Mouse (Mus musculus) hindbrain, embryonic 13.5 days (tissue): Measurements from ENCODE around the gene Mid1. TPM values are rescaled to one million over a fixed set of nuclear protein-coding genes. Genes with fewer than 3 reads are reported as not detected.

Experiments
- ATAC-seq: fragments of 200-750 bp; cut with Nextera tagmentation; 2 replicates; pipeline ENCODE4 v1.8.0; 2017; ENCODE audit warnings: moderate TSS enrichment; ENCODE audit not compliant: low FRiP score
- H3K27ac ChIP-seq: fragments of 300-500 bp; sonication (generic); 2 replicates; pipeline ENCODE4 v1.5.1; 2015; ENCODE audit warnings: inconsistent platforms, mild to moderate bottlenecking, moderate library complexity
- H3K27me3 ChIP-seq: fragments of 300-500 bp; sonication (generic); 2 replicates; pipeline ENCODE4 v1.6.1; 2015; ENCODE audit warnings: mild to moderate bottlenecking, inconsistent platforms
- H3K36me3 ChIP-seq: fragments of 300-500 bp; sonication (generic); 2 replicates; pipeline ENCODE4 v1.6.1; 2015; ENCODE audit warnings: mild to moderate bottlenecking, inconsistent platforms
- H3K4me1 ChIP-seq: fragments of 300-500 bp; sonication (generic); replicated peaks from 2 replicates; pipeline ENCODE4 v1.6.1; 2015; ENCODE audit warnings: inconsistent platforms
- H3K4me2 ChIP-seq: fragments of 300-500 bp; sonication (generic); 2 replicates; pipeline ENCODE4 v1.6.1; 2015; ENCODE audit warnings: inconsistent platforms, mild to moderate bottlenecking, moderate library complexity
- H3K4me3 ChIP-seq: fragments of 300-500 bp; sonication (generic); 2 replicates; pipeline ENCODE4 v1.5.1; 2015; ENCODE audit warnings: mild to moderate bottlenecking, inconsistent platforms
- H3K9ac ChIP-seq: fragments of 300-500 bp; sonication (generic); 2 replicates; pipeline ENCODE4 v1.6.1; 2015; ENCODE audit warnings: mild to moderate bottlenecking, inconsistent platforms
- H3K9me3 ChIP-seq: fragments of 300-500 bp; sonication (generic); 2 replicates; pipeline ENCODE4 v1.6.1; 2016; ENCODE audit warnings: inconsistent platforms
- WGBS: fragments of 180-500 bp; shearing (Covaris S2); methylation state at CpG from one replicate; pipeline ENCODE4 v1.1.7; 2015; 5-methylcytosine and 5-hydroxymethylcytosine counted together
- polyA plus RNA-seq: library from polyadenylated mRNA; unstranded; fragments of >200 nt; fragmentation: Nextera tagmentation; extraction: Ambion mirVana; gene quantifications from 2 replicates; pipeline ENCODE4 v1.2.1, GENCODE M21; 2015

The Mid1 gene
- polyA plus RNA-seq, 1 experiment from 2014 or later, result 7.7 TPM

GRCm38 (mm10) chrX:169792879-169793278, 107.9 kb downstream of the Mid1 start:
- Histone ChIP-seq H3K4me1 (no peaks in the 10 kb centered on the region), H3K27me3 (peaks cover 24% of the 10 kb centered on the region), H3K4me3 (no peak overlapping the region), H3K9ac (no peak overlapping the region), H3K9me3 (no peaks in the 10 kb centered on the region), H3K4me2 (no peak overlapping the region), H3K36me3 (no peaks in the 10 kb centered on the region), H3K27ac (no peak overlapping the region)
- no peak for ATAC-seq
- WGBS, result 3% methylated on average over 1 of the region's 1 CpGs

DNA sequence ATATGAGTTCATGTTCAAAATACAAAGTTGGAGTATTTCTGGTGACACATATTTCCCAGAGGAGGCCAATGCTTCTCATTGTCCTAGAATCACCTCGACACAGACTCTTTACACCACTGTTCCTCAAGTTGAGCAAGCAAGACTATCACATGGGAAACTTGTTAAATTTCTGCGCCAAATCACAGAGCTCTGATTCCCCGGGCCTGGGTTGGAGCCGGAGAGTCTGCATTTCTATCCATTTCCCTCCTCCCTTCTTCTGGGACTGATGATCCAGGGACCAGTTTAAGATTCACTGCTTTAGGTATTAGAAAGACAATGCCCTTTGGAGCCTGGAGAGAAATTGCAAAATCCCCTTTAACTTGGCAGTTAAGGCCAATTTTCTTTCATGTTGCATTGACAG, 109.4 kb downstream of the Mid1 start:
- no peak for ATAC-seq
- no peaks in the 10 kb centered on the region for H3K36me3 ChIP-seq
- H3K4me3 ChIP-seq, result no peak overlapping the region
- H3K4me2 ChIP-seq, result no peak overlapping the region
- H3K9ac ChIP-seq, result no peak overlapping the region
- no peaks in the 10 kb centered on the region for H3K9me3 ChIP-seq
- H3K27me3 ChIP-seq, result peaks cover 24% of the 10 kb centered on the region
- 62% methylated on average over 4 of the region's 4 CpGs for WGBS
- H3K27ac ChIP-seq, result no peak overlapping the region
- no peaks in the 10 kb centered on the region for H3K4me1 ChIP-seq

- no peaks in the 10 kb centered on the region for H3K9me3 ChIP-seq
- H3K27me3 ChIP-seq, result peaks cover 20% of the 10 kb centered on the region
- H3K4me2 ChIP-seq, result no peak overlapping the region
- H3K27ac ChIP-seq, result no peak overlapping the region
- 64% methylated on average over 7 of the region's 7 CpGs for WGBS
- no peaks in the 10 kb centered on the region for H3K4me1 ChIP-seq
- no peak overlapping the region for H3K9ac ChIP-seq
- ATAC-seq, result no peak
- no peaks in the 10 kb centered on the region for H3K36me3 ChIP-seq
- H3K4me3 ChIP-seq, result no peak overlapping the region
These were observed 109.9 kb downstream of the Mid1 start for GRCm38 (mm10) chrX:169794831-169795311.

- H3K9ac ChIP-seq, result no peak overlapping the region
These were observed 112.1 kb downstream of the Mid1 start for GRCm38 (mm10) chrX:169797148-169797547.

GRCm38 (mm10) chrX:169798987-169799680, 114.1 kb downstream of the Mid1 start:
- Histone ChIP-seq H3K4me3 (peak overlapping the region; percentile 29; the same call in 1 of the 2 replicates), H3K36me3 (no peaks in the 10 kb centered on the region), H3K9me3 (no peaks in the 10 kb centered on the region), H3K27me3 (peaks cover 27% of the 10 kb centered on the region), H3K9ac (no peak overlapping the region), H3K4me1 (no peaks in the 10 kb centered on the region), H3K27ac (no peak overlapping the region), H3K4me2 (peak overlapping the region; percentile 27; the same call in 1 of the 2 replicates)
- no peak for ATAC-seq
- 2% methylated on average over 11 of the region's 11 CpGs for WGBS

More at GRCm38 (mm10) chrX:169797148-169797547, 112.1 kb downstream of the Mid1 start:
- 72% methylated on average over 3 of the region's 3 CpGs for WGBS
- H3K36me3 ChIP-seq, result no peaks in the 10 kb centered on the region
- H3K4me2 ChIP-seq, result no peak overlapping the region
- no peak for ATAC-seq
- no peak overlapping the region for H3K4me3 ChIP-seq
- H3K4me1 ChIP-seq, result no peaks in the 10 kb centered on the region
- no peaks in the 10 kb centered on the region for H3K9me3 ChIP-seq
- peaks cover 27% of the 10 kb centered on the region for H3K27me3 ChIP-seq
- no peak overlapping the region for H3K27ac ChIP-seq

DNA sequence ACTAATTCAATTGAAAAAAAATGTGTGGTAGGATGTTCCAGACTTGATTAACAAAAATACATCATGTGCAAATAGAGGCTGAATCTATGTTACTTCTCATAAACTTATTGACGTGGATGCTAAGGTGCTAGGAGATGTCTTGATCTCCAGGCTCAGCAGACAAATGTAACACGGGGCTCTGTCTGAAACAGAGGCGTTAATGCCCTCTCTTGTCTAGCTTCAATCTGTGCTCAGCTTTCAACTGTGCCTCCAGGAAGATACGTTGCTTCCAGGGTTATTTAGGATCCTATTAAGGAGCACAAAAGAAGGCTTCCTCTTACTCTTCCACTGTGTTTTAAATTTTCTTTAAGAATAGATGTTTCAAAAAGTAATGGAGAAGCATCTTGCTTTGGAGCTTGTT, 115.2 kb downstream of the Mid1 start:
- Histone ChIP-seq H3K4me2 (no peak overlapping the region), H3K27me3 (peaks cover 20% of the 10 kb centered on the region; the same call in 1 of the 2 replicates), H3K4me3 (no peak overlapping the region), H3K4me1 (no peaks in the 10 kb centered on the region), H3K36me3 (no peaks in the 10 kb centered on the region), H3K9ac (no peak overlapping the region), H3K9me3 (no peaks in the 10 kb centered on the region), H3K27ac (no peak overlapping the region)
- 25% methylated on average over 4 of the region's 4 CpGs for WGBS
- ATAC-seq, result no peak

GRCm38 (mm10) chrX:169805791-169806190, 120.8 kb downstream of the Mid1 start:
- Histone ChIP-seq H3K4me1 (no peaks in the 10 kb centered on the region), H3K27ac (no peak overlapping the region), H3K9ac (no peak overlapping the region), H3K4me3 (no peak overlapping the region), H3K36me3 (no peaks in the 10 kb centered on the region), H3K4me2 (no peak overlapping the region), H3K9me3 (no peaks in the 10 kb centered on the region), H3K27me3 (peaks cover 16% of the 10 kb centered on the region; the same call in 1 of the 2 replicates)
- no peak for ATAC-seq
- 62% methylated on average over 5 of the region's 5 CpGs for WGBS

DNA sequence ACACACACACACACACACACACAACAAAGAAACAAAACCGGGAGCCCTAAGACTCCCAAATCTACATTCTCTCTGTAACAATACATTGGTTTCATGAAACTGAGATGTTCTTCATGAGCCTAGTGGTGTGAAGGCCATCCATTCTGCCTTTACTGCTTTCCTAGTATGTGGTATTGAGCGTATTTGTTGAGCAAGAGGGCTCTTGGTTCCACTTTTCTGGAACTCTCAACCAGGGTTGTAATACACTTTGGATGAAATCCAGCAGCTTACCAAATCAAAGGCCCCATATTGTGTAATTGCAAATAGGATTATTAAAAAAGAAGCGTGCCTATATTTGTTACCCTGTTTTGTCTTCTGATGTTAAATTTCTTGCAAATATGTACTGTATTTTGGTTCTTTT, 122.7 kb downstream of the Mid1 start:
- no peak overlapping the region for H3K9ac ChIP-seq
- no peak overlapping the region for H3K4me2 ChIP-seq
- no peak overlapping the region for H3K4me3 ChIP-seq
- no peaks in the 10 kb centered on the region for H3K4me1 ChIP-seq
- no peaks in the 10 kb centered on the region for H3K9me3 ChIP-seq
- no peaks in the 10 kb centered on the region for H3K36me3 ChIP-seq
- no peak for ATAC-seq
- WGBS, result 84% methylated on average over 3 of the region's 3 CpGs
- peaks cover 16% of the 10 kb centered on the region; the same call in 1 of the 2 replicates for H3K27me3 ChIP-seq
- H3K27ac ChIP-seq, result no peak overlapping the region

DNA sequence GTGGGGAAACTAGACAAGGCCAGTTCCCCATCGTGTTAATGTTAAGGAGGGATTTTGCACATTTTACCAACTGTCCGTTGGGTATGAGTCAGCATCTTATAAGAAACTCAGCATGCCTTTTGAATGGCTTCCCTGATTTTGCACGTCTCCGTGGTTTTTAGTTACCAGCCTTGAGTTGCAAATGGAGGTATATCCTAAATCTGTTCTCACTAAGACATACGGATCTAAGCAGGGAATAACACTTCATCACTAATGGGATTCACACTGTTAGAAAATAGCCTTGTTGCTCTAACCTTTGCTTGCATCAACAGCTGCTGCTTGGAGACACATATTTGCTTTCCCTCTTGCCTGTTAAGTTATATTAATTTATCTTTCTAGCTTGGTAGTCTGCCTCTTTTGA, 126.3 kb downstream of the Mid1 start:
- Histone ChIP-seq H3K4me3 (no peak overlapping the region), H3K9ac (no peak overlapping the region), H3K9me3 (no peaks in the 10 kb centered on the region), H3K4me1 (no peaks in the 10 kb centered on the region), H3K27ac (no peak overlapping the region), H3K36me3 (no peaks in the 10 kb centered on the region), H3K27me3 (peaks cover 31% of the 10 kb centered on the region; the same call in 1 of the 2 replicates), H3K4me2 (no peak overlapping the region)
- WGBS, result 69% methylated on average over 5 of the region's 5 CpGs
- ATAC-seq, result no peak

DNA sequence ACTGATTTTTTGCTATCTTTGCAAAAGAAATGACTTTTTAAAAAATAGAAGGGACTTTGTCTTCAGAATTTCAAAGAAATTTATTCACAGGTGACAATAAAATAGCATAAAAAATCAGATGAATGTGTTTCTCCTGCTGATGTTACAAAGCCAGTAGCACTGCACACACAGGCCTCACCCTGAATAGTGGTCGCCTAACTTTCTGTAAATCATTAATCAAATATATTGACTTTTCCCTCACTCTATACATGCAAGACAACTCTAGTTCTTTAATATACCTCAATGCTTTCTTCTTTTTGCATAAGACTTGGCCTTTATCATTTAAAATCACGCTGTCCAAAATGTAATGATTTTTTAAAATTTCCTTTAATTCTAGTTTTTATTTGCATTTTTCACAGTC, 126.8 kb downstream of the Mid1 start:
- H3K27ac ChIP-seq, result no peak overlapping the region
- no peaks in the 10 kb centered on the region for H3K9me3 ChIP-seq
- no peak overlapping the region for H3K9ac ChIP-seq
- no peaks in the 10 kb centered on the region for H3K36me3 ChIP-seq
- WGBS, result 79% methylated on average over 2 of the region's 2 CpGs
- no peak overlapping the region for H3K4me3 ChIP-seq
- peaks cover 33% of the 10 kb centered on the region; the same call in 1 of the 2 replicates for H3K27me3 ChIP-seq
- no peak for ATAC-seq
- no peaks in the 10 kb centered on the region for H3K4me1 ChIP-seq
- no peak overlapping the region for H3K4me2 ChIP-seq

DNA sequence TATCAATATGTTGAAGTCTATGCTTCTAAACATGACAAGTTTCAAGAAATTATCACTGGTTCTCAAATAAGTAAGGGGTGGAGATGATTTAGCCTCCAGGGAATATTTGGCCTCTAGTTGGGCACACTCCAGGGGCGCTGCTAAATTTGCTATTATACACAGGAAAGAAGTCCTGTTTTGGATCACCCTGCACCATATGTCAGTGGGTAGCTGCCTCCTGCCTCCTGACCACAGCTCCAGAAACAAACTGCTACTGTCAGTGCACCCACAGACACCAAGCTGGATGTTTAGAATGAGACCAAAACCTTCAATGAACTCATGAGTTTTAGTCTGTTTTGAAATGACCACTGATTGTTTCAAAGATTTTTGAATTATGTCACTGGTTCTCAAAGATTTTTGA, 128.7 kb downstream of the Mid1 start:
- H3K36me3 ChIP-seq, result no peaks in the 10 kb centered on the region
- no peak overlapping the region for H3K9ac ChIP-seq
- no peaks in the 10 kb centered on the region for H3K4me1 ChIP-seq
- H3K9me3 ChIP-seq, result no peaks in the 10 kb centered on the region
- no peak for ATAC-seq
- WGBS, result 83% methylated on average over 1 of the region's 1 CpGs
- peaks cover 33% of the 10 kb centered on the region; the same call in 1 of the 2 replicates for H3K27me3 ChIP-seq
- H3K4me2 ChIP-seq, result no peak overlapping the region
- H3K27ac ChIP-seq, result no peak overlapping the region
- H3K4me3 ChIP-seq, result no peak overlapping the region

GRCm38 (mm10) chrX:169826947-169827346, 141.9 kb downstream of the Mid1 start:
- Histone ChIP-seq H3K4me3 (no peak overlapping the region), H3K27me3 (peaks cover 27% of the 10 kb centered on the region), H3K4me2 (peak overlapping the region; percentile 26; the same call in 1 of the 2 replicates), H3K36me3 (no peaks in the 10 kb centered on the region), H3K27ac (0 out of 2 replicates have a peak overlapping the region, but pooled peaks have one; percentile 23), H3K9ac (no peak overlapping the region), H3K9me3 (no peaks in the 10 kb centered on the region), H3K4me1 (peaks cover 6% of the 10 kb centered on the region; the same call in 1 of the 2 replicates)
- 30% methylated on average over 10 of the region's 10 CpGs for WGBS
- ATAC-seq, result peak; percentile 83

DNA sequence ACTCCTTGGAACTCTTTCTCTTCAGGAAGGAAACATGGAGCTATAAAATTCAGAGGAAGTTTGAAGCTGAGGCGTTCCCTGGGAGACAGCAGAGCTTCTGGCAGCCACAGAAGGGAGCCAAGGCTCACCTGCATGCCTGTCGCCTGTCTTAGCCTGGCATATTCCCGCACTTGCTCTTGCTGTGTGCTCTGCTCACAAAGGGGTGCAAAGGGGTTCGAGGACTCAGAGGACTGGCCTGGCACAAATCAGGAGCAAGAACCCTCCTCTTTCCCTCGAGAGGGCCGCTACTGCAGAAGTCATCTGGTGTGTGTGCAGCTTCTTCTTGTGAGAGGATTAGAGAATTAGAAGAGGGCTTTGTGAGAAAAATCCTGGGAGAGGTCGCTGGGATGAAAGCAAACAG, 142.7 kb downstream of the Mid1 start:
- Histone ChIP-seq H3K27ac (peak overlapping the region; percentile 74), H3K9me3 (no peaks in the 10 kb centered on the region), H3K9ac (peak overlapping the region; percentile 60; the same call in 1 of the 2 replicates), H3K4me2 (peak overlapping the region; percentile 41), H3K27me3 (peaks cover 29% of the 10 kb centered on the region), H3K4me1 (peaks cover 6% of the 10 kb centered on the region; the same call in 1 of the 2 replicates), H3K36me3 (no peaks in the 10 kb centered on the region), H3K4me3 (peak overlapping the region; percentile 17)
- 20% methylated on average over 7 of the region's 7 CpGs for WGBS
- no peak for ATAC-seq
